Mouse (Mus musculus): ENCODE measurements around the gene Il13ra1.

Gene Il13ra1

DNA sequence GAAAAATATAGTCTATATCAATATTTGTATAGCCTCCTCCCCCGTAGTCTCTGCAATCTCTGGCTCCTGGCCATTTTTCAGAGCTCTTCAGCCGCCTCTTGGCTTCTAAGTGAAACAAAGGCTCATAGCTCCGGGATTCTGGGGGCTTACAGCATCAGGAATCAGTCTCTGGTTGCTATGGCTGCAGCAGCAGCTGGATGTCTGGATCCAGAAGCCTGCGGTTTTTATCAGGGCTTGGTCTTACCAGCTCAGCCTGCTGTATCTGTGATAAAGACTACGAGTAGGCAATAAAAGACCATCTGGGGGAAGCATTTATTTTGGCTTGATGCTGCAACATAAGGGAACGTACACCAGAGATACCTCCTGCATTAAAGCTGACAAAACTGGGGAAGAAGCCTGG, 82.0 kb downstream of the Il13ra1 start:
- in situ Hi-C loops (cut with MboI; ENCODE audit: low sequenced_read_pairs), result loop anchor here (25.0 kb wide), 1 partner anchor 357 kb away; no protein-coding TSS in a partner anchor

DNA sequence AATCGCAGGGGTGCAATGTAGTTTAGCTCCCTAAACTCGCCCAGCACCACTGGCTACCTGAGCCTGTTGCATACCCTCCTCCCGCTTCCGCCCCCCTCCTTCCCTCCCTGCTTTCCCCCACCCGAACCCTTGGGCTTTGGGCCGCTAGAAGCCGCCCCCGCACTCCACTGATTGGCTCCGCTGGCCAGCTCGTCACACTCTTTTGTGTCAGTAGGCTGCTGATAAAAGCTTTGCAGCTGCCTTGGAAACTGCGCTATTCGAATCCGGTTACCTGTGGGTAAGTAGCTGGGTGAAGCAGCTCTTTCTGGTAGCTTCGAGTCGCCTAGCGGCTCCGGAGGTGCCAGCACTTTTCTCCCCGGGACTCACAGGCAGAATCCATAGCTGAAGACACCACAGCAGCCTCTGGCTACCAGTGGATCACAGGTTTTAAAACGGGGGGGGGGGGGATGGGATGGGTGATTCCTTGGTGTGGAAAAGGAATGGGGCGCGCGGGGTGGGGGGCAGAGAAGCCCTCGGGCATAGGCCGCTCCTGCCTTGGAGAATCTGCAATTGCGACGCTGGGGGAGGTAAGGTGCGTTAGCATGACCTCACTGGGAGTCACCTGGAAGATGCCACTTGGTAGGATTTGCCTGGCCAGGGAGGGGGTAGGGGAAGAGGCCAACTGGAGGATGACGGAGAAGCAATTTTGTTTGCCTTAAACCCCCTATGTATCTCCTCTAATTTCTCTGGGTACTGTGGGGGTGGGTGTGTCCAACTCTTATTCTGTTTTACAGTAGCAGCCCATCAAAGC, 84.0 kb downstream of the Il13ra1 start, which contains the start of gene Zcchc12:
TSS of gene Zcchc12 (plus strand) at position 169 of the 790 bp plus-strand sequence.
- in situ Hi-C loops (cut with MboI; ENCODE audit: low sequenced_read_pairs), result loop anchor here (25.0 kb wide), 1 partner anchor 359 kb away; no protein-coding TSS in a partner anchor

DNA sequence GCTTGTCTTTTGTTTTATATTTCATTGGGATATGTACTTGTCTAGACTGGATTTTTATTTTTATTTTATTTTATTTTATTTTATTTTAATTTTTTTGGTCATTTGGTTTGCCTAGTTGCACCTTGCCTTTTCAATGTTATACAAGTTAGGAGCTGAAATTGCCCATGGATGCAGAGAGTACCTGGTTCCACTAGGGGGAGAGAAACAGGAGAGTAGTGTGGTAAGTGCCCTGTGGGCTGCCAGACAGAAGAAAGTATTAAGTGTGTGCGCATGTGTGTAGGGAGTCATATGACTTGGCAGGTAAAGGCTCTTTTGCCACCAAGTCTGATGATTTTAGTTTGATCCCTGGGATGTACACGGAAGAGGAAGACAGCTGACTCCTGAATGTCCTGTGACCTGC, 97.6 kb downstream of the Il13ra1 start:
- in situ Hi-C loops (cut with MboI; ENCODE audit: low sequenced_read_pairs), result no loop called here

DNA sequence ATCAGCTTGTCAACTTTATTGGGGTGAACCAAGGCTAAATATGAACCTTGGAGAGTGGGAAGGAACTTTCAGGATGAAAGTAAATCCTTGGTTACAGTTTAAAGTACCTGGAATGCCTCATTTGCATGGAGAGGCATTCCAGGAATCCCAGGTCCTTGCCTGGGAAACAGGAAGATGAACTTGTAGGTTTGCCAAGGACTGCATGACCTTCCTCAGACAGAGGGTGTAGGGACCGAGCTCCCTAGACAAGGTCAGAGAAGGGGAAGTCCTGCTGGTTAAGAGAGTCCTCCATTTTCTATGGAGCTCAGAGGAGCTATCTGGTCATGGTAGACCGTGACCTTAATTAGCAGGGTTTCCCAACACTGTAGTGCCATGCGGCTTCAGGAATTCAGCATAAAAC, 99.3 kb downstream of the Il13ra1 start:
- in situ Hi-C loops (cut with MboI; ENCODE audit: low sequenced_read_pairs), result no loop called here

Data from CH12F3 (cell line).